ENCODE assay signal across 8 mouse cellular contexts in genomic region chr2:69823129-69823677, GRCm38 (mm10). TPM values are rescaled to one million over a fixed set of nuclear protein-coding genes. Genes with fewer than 3 reads are reported as not detected.
DNase-seq lines count a peak whose midpoint lies in the region; ATAC-seq and TF ChIP-seq lines count a peak whose summit lies in the region.

No protein-coding gene starts in this region.

- H3K27me3 ChIP-seq in forebrain, embryonic 13.5 days: no peaks in the 10 kb centered on the region
- H3K27me3 ChIP-seq in intestine, embryonic 15.5 days (replicated peaks): no peaks in the 10 kb centered on the region
- H3K27me3 ChIP-seq in liver, postnatal 0 days (ENCODE audit: insufficient read depth, low read length): no peaks in the 10 kb centered on the region
- no peaks in the 10 kb centered on the region for H3K27me3 ChIP-seq in neural tube, embryonic 15.5 days (replicated peaks)

- TF ChIP-seq CTCF in bone marrow macrophage, adult 2 months (IDR thresholded peaks at IDR 0.05; ENCODE audit: low read depth, low read length): no peak
- no peak for TF ChIP-seq CTCF in liver, postnatal 0 days (IDR thresholded peaks at IDR 0.05; ENCODE audit: low read depth)

- H3K4me2 ChIP-seq in forebrain, embryonic 13.5 days: peak overlapping the region; percentile 77
- peak overlapping the region; percentile 80 for H3K4me2 ChIP-seq in intestine, embryonic 15.5 days (replicated peaks)
- peak overlapping the region; percentile 99 for H3K4me2 ChIP-seq in liver, postnatal 0 days (ENCODE audit: low read depth, low read length)
- peak overlapping the region; percentile 78 for H3K4me2 ChIP-seq in neural tube, embryonic 15.5 days

- ATAC-seq in forebrain, embryonic 13.5 days: peak; percentile 83
- peak; percentile 85 for ATAC-seq in intestine, embryonic 15.5 days
- ATAC-seq in liver, postnatal 0 days: peak; percentile 75
- peak; percentile 86 for ATAC-seq in neural tube, embryonic 15.5 days (ENCODE audit: low FRiP score)
- no peak for ATAC-seq in inflammation-experienced regulatory T-cells, adult 6 months

- no peak for TF ChIP-seq POLR2A in bone marrow macrophage, adult 2 months (IDR thresholded peaks at IDR 0.05; ENCODE audit: borderline replicate concordance, low read depth, low read length)

- no peaks in the 10 kb centered on the region for H3K9me3 ChIP-seq in forebrain, embryonic 13.5 days (replicated peaks)
- no peaks in the 10 kb centered on the region for H3K9me3 ChIP-seq in intestine, embryonic 15.5 days
- no peaks in the 10 kb centered on the region for H3K9me3 ChIP-seq in liver, postnatal 0 days (ENCODE audit: low read length)
- no peaks in the 10 kb centered on the region for H3K9me3 ChIP-seq in neural tube, embryonic 15.5 days (replicated peaks)

- no peak for TF ChIP-seq EP300 in liver, postnatal 0 days (IDR thresholded peaks at IDR 0.05; ENCODE audit: low read depth)

- peaks cover 4% of the 10 kb centered on the region; the same call in 1 of the 2 replicates for H3K4me1 ChIP-seq in bone marrow macrophage, adult 2 months (ENCODE audit: control insufficient read depth, insufficient read depth, low read length)
- H3K4me1 ChIP-seq in forebrain, embryonic 13.5 days: peaks cover 35% of the 10 kb centered on the region
- H3K4me1 ChIP-seq in intestine, embryonic 15.5 days (replicated peaks): peaks cover 21% of the 10 kb centered on the region
- H3K4me1 ChIP-seq in liver, postnatal 0 days (ENCODE audit: insufficient read depth): peaks cover 18% of the 10 kb centered on the region
- H3K4me1 ChIP-seq in neural tube, embryonic 15.5 days: peaks cover 43% of the 10 kb centered on the region

- peak overlapping the region; percentile 76 for H3K4me3 ChIP-seq in bone marrow macrophage, adult 2 months (ENCODE audit: insufficient read depth, low read length)
- peak overlapping the region; percentile 83 for H3K4me3 ChIP-seq in forebrain, embryonic 13.5 days
- H3K4me3 ChIP-seq in intestine, embryonic 15.5 days (replicated peaks): peak overlapping the region; percentile 79
- peak overlapping the region; percentile 92 for H3K4me3 ChIP-seq in liver, postnatal 0 days (ENCODE audit: low read depth, low read length)
- H3K4me3 ChIP-seq in neural tube, embryonic 15.5 days (replicated peaks): peak overlapping the region; percentile 82

- no peak overlapping the region for H3K27ac ChIP-seq in bone marrow macrophage, adult 2 months (ENCODE audit: insufficient read depth, low read depth, low read length)
- H3K27ac ChIP-seq in forebrain, embryonic 13.5 days: peak overlapping the region; percentile 92
- H3K27ac ChIP-seq in intestine, embryonic 15.5 days: peak overlapping the region; percentile 95
- H3K27ac ChIP-seq in liver, postnatal 0 days (ENCODE audit: low read depth): peak overlapping the region; percentile 90
- H3K27ac ChIP-seq in neural tube, embryonic 15.5 days (replicated peaks): peak overlapping the region; percentile 96

- WGBS in forebrain, embryonic 13.5 days: under 1% methylated on average over 44 of the region's 45 CpGs
- WGBS in intestine, embryonic 15.5 days: 3% methylated on average over 19 of the region's 45 CpGs
- 4% methylated on average over 20 of the region's 45 CpGs for WGBS in liver, postnatal 0 days (ENCODE audit: insufficient replicate concordance)
- 2% methylated on average over 44 of the region's 45 CpGs for WGBS in neural tube, embryonic 15.5 days

- peak overlapping the region; percentile 94 for H3K9ac ChIP-seq in forebrain, embryonic 13.5 days
- peak overlapping the region; percentile 83 for H3K9ac ChIP-seq in intestine, embryonic 15.5 days
- peak overlapping the region; percentile 88 for H3K9ac ChIP-seq in liver, postnatal 0 days (replicated peaks)
- H3K9ac ChIP-seq in neural tube, embryonic 15.5 days (replicated peaks): peak overlapping the region; percentile 88

- peak; percentile 32 for DNase-seq in right cerebral cortex, adult 18-20 months
- no peak for DNase-seq in right cerebral cortex, postnatal 36 days (ENCODE audit: low spot score in 2 of 2)
- DNase-seq in liver, postnatal 0 days: peak; percentile 57

- peaks cover 15% of the 10 kb centered on the region; the same call in 1 of the 2 replicates for H3K36me3 ChIP-seq in forebrain, embryonic 13.5 days (ENCODE audit: poor library complexity, severe bottlenecking)
- H3K36me3 ChIP-seq in intestine, embryonic 15.5 days: peaks cover 3% of the 10 kb centered on the region
- H3K36me3 ChIP-seq in liver, postnatal 0 days (replicated peaks; ENCODE audit: insufficient read depth, low read length): peaks cover 7% of the 10 kb centered on the region; the same call in 1 of the 2 replicates
- peaks cover 9% of the 10 kb centered on the region; the same call in 1 of the 2 replicates for H3K36me3 ChIP-seq in neural tube, embryonic 15.5 days

RNA-seq across cellular contexts. Expression of gene Klhl23, which starts 1.5 kb away (rescaled TPM):
- polyA plus RNA-seq in bone marrow macrophage, adult 2 months (2012; ENCODE audit: insufficient read depth, insufficient read length, missing spikeins): 0.23 and 0.39 TPM in 2 replicates
- 45.2 and 49.5 TPM in 2 replicates for polyA plus RNA-seq in forebrain, embryonic 13.5 days (2015; fragmentation: Nextera tagmentation; extraction: Ambion mirVana)
- 33.3 and 37.2 TPM in 2 replicates for polyA plus RNA-seq in intestine, embryonic 15.5 days (2015; fragmentation: Nextera tagmentation; extraction: Ambion mirVana)
- polyA plus RNA-seq in liver, postnatal 0 days (2015; fragmentation: Nextera tagmentation; extraction: Ambion mirVana): 3.9 and 5.6 TPM in 2 replicates
- 88.3 and 96.9 TPM in 2 replicates for polyA plus RNA-seq in neural tube, embryonic 15.5 days (2015; fragmentation: Nextera tagmentation; extraction: Ambion mirVana)
- polyA plus RNA-seq in inflammation-experienced regulatory T-cells, adult 6 months (2017; shearing (Covaris generic)): 1 to 10 TPM in 1 of 3 experiments, under 1 TPM in 1, not detected in 1; 0.12 to 1.1 TPM

RNA-seq across cellular contexts. Expression of gene Phospho2, which starts 33.8 kb away (rescaled TPM):
- polyA plus RNA-seq in bone marrow macrophage, adult 2 months (2012; ENCODE audit: insufficient read depth, insufficient read length, missing spikeins): 16.7 and 17.1 TPM in 2 replicates
- polyA plus RNA-seq in forebrain, embryonic 13.5 days (2015; fragmentation: Nextera tagmentation; extraction: Ambion mirVana): 37.4 and 37.5 TPM in 2 replicates
- polyA plus RNA-seq in intestine, embryonic 15.5 days (2015; fragmentation: Nextera tagmentation; extraction: Ambion mirVana): 22.8 and 23.1 TPM in 2 replicates
- polyA plus RNA-seq in liver, postnatal 0 days (2015; fragmentation: Nextera tagmentation; extraction: Ambion mirVana): 13.0 and 13.5 TPM in 2 replicates
- polyA plus RNA-seq in neural tube, embryonic 15.5 days (2015; fragmentation: Nextera tagmentation; extraction: Ambion mirVana): 35.0 and 36.3 TPM in 2 replicates
- 10 to 100 TPM; 42.9 to 51.1 (median 50.9) TPM for polyA plus RNA-seq in inflammation-experienced regulatory T-cells, adult 6 months (2017; shearing (Covaris generic))

RNA-seq across cellular contexts. Expression of gene Ccdc173, which starts 33.8 kb away (rescaled TPM):
- polyA plus RNA-seq in bone marrow macrophage, adult 2 months (2012; ENCODE audit: insufficient read depth, insufficient read length, missing spikeins): 3.7 and 4.5 TPM in 2 replicates
- polyA plus RNA-seq in forebrain, embryonic 13.5 days (2015; fragmentation: Nextera tagmentation; extraction: Ambion mirVana): 3.9 and 4.6 TPM in 2 replicates
- 1.4 and 1.5 TPM in 2 replicates for polyA plus RNA-seq in intestine, embryonic 15.5 days (2015; fragmentation: Nextera tagmentation; extraction: Ambion mirVana)
- polyA plus RNA-seq in liver, postnatal 0 days (2015; fragmentation: Nextera tagmentation; extraction: Ambion mirVana): 0.29 and 0.30 TPM in 2 replicates
- polyA plus RNA-seq in neural tube, embryonic 15.5 days (2015; fragmentation: Nextera tagmentation; extraction: Ambion mirVana): 1.9 and 2.2 TPM in 2 replicates
- 1 to 10 TPM; 3.8 to 4.6 (median 4.3) TPM for polyA plus RNA-seq in inflammation-experienced regulatory T-cells, adult 6 months (2017; shearing (Covaris generic))

RNA-seq across cellular contexts. Expression of gene Ssb, which starts 38.2 kb away (rescaled TPM):
- 211 and 236 TPM in 2 replicates for polyA plus RNA-seq in bone marrow macrophage, adult 2 months (2012; ENCODE audit: insufficient read depth, insufficient read length, missing spikeins)
- polyA plus RNA-seq in forebrain, embryonic 13.5 days (2015; fragmentation: Nextera tagmentation; extraction: Ambion mirVana): 400 and 426 TPM in 2 replicates
- 290 and 358 TPM in 2 replicates for polyA plus RNA-seq in intestine, embryonic 15.5 days (2015; fragmentation: Nextera tagmentation; extraction: Ambion mirVana)
- polyA plus RNA-seq in liver, postnatal 0 days (2015; fragmentation: Nextera tagmentation; extraction: Ambion mirVana): 112 and 128 TPM in 2 replicates
- polyA plus RNA-seq in neural tube, embryonic 15.5 days (2015; fragmentation: Nextera tagmentation; extraction: Ambion mirVana): 263 and 279 TPM in 2 replicates
- 100 to 1,000 TPM; 304 to 401 (median 325) TPM for polyA plus RNA-seq in inflammation-experienced regulatory T-cells, adult 6 months (2017; shearing (Covaris generic))

Comparison
In these comparisons a context has a peak if more than half of its experiments do, and no peak if none do; other contexts are left out.
1. DNase-seq: peak in right cerebral cortex, adult 18-20 months (single experiment) and liver, postnatal 0 days (single experiment); none in right cerebral cortex, postnatal 36 days (0 of 2).
2. Peak in every context shown above with its lines, with median percentiles within 50 percentile points of each other: H3K4me3 ChIP-seq, H3K4me2 ChIP-seq and H3K9ac ChIP-seq.